Mouse (Mus musculus) hindbrain, embryonic 16.5 days (tissue): ENCODE measurements around the gene Palmd. TPM values are rescaled to one million over a fixed set of nuclear protein-coding genes. Genes with fewer than 3 reads are reported as not detected.

Experiments used
- ATAC-seq: fragments of 200-750 bp; cut with Nextera tagmentation; 2 replicates; pipeline ENCODE4 v1.8.0; 2017; ENCODE audit warnings: moderate TSS enrichment, moderate library complexity
- H3K27ac ChIP-seq: fragments of 300-500 bp; sonication (generic); 2 replicates; pipeline ENCODE4 v1.5.1; 2014; ENCODE audit warnings: low read depth, mild to moderate bottlenecking, control low read depth, low read length, moderate library complexity
- H3K27me3 ChIP-seq: fragments of 300-500 bp; sonication (generic); replicated peaks from 2 replicates; pipeline ENCODE4 v1.6.1; 2014; ENCODE audit warnings: low read length; ENCODE audit not compliant: control insufficient read depth, insufficient read depth
- H3K36me3 ChIP-seq: fragments of 300-500 bp; sonication (generic); 2 replicates; pipeline ENCODE4 v1.6.1; 2014; ENCODE audit warnings: mild to moderate bottlenecking, low read length, moderate library complexity, mixed read lengths; ENCODE audit not compliant: control insufficient read depth, insufficient read depth
- H3K4me1 ChIP-seq: fragments of 300-500 bp; sonication (generic); 2 replicates; pipeline ENCODE4 v1.6.1; 2014; ENCODE audit warnings: low read depth, low read length; ENCODE audit not compliant: control insufficient read depth, insufficient read depth
- H3K4me2 ChIP-seq: fragments of 300-500 bp; sonication (generic); 2 replicates; pipeline ENCODE4 v1.6.1; 2014; ENCODE audit warnings: mild to moderate bottlenecking, low read length, control low read depth, moderate library complexity
- H3K4me3 ChIP-seq: fragments of 300-500 bp; sonication (generic); 2 replicates; pipeline ENCODE4 v1.5.1; 2014; ENCODE audit warnings: mild to moderate bottlenecking, low read length, control low read depth, moderate library complexity
- H3K9ac ChIP-seq: fragments of 300-500 bp; sonication (generic); 2 replicates; pipeline ENCODE4 v1.6.1; 2014; ENCODE audit warnings: low read depth, mild to moderate bottlenecking, control low read depth, low read length, moderate library complexity
- H3K9me3 ChIP-seq: fragments of 300-500 bp; sonication (generic); 2 replicates; pipeline ENCODE4 v1.6.1; 2014; ENCODE audit warnings: mild to moderate bottlenecking, low read length, moderate library complexity; ENCODE audit not compliant: control insufficient read depth
- WGBS: fragments of 180-500 bp; shearing (Covaris S2); extraction: QIAGEN DNeasy Blood & Tissue Kit; methylation state at CpG from one replicate; pipeline ENCODE4 v1.1.7; 2014; 5-methylcytosine and 5-hydroxymethylcytosine counted together
- polyA plus RNA-seq: library from polyadenylated mRNA; unstranded; fragments of >200 nt; fragmentation: Nextera tagmentation; extraction: Ambion mirVana; gene quantifications from 2 replicates; pipeline ENCODE4 v1.2.1, GENCODE M21; 2015

Palmd gene
- polyA plus RNA-seq, 1 experiment from 2014 or later = 9.6 TPM

DNA sequence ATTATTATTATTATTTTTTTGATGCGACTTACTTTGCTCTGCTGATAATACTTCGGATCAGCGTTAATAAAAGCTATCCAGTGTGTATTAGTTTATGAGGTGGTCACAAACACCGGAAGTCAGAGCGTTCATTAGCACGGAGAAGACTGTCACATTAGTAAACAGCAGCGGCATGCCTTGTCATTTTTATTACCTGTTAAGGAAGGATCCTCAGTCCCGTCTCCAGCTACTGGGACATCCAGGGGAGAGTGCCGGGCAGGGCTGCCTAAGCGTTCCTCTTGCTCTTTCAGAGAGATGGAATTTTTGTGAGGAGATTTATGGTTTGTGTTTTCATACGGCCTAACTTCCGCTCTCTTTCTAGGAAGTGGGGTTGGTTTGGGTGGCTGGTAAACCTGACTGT is 45.7 kb downstream of the Palmd start:
- no peaks in the 10 kb centered on the region for H3K9me3 ChIP-seq
- H3K4me1 ChIP-seq = no peaks in the 10 kb centered on the region
- ATAC-seq = no peak
- H3K4me3 ChIP-seq = no peak overlapping the region
- no peak overlapping the region for H3K4me2 ChIP-seq
- no peaks in the 10 kb centered on the region for H3K36me3 ChIP-seq
- H3K27me3 ChIP-seq = no peaks in the 10 kb centered on the region
- no peak overlapping the region for H3K9ac ChIP-seq
- no peak overlapping the region for H3K27ac ChIP-seq
- 79% methylated on average over 12 of the region's 12 CpGs for WGBS

DNA sequence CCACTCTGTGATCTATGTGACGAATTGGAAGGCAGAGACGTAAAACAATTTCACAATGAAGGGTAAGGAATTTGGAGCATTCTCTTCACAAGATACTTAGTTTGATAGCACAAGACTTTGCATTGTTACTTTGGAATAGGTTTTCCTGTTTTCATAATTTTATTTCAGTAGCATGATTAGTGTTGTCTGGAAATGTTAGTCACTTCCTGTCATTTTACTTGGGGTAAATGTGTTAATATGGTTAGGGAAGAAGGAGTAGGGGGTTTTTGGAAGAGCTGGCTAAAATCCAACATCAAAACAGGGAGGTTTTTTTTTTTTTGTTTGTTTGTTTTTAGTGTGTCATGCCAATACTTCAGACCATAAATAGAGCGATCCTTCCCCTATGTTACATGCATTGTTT is 47.3 kb downstream of the Palmd start:
- 86% methylated on average over 3 of the region's 3 CpGs for WGBS

DNA sequence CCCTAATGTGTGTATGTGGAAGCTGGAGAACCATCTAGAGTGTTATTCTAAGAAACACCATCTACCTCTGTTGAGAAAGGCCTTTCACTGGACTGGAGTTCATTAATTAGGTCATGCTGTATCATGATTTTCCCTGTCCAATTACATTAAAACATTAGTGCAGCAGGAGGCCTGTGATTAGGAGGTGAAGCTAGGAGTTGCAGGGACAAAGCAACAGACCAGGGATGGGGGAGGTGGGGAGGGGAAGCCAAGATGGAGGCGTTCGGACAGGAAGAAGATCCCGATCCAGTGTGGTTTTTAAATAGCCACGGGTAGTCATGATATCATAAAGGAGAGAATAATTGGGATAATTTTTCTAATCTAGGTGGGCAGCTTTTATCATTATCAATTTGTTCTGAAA is 51.8 kb downstream of the Palmd start:
- Histone ChIP-seq H3K27me3 (no peaks in the 10 kb centered on the region), H3K9ac (no peak overlapping the region), H3K4me1 (no peaks in the 10 kb centered on the region), H3K27ac (no peak overlapping the region), H3K4me3 (no peak overlapping the region), H3K36me3 (no peaks in the 10 kb centered on the region), H3K4me2 (no peak overlapping the region), H3K9me3 (no peaks in the 10 kb centered on the region)
- ATAC-seq = no peak
- 85% methylated on average over 4 of the region's 4 CpGs for WGBS

More for the DNA sequence above, 47.3 kb downstream of the Palmd start:
- ATAC-seq = no peak
- no peak overlapping the region for H3K4me3 ChIP-seq
- no peak overlapping the region for H3K9ac ChIP-seq
- H3K27me3 ChIP-seq = no peaks in the 10 kb centered on the region
- H3K27ac ChIP-seq = no peak overlapping the region
- no peaks in the 10 kb centered on the region for H3K9me3 ChIP-seq
- no peak overlapping the region for H3K4me2 ChIP-seq
- H3K36me3 ChIP-seq = no peaks in the 10 kb centered on the region
- no peaks in the 10 kb centered on the region for H3K4me1 ChIP-seq

DNA sequence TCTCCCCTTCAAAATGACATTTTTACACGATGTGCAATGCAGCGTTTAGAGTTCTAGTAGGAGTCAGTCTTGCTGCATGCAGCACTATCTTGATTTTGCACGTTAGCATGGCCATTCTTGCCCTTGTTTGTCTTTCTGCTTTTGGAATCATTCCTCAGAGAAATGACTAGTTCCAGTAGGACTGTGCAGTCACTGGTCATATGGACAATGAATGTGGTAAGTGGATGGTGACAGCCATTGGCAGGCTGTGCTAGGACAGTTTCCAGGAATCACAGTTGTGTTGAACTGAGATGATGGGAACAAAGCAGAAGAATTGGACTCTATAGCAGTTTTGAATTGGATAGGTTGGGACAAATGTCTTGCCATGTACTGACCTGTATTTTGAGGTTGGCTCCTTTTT is 53.9 kb downstream of the Palmd start:
- H3K9ac ChIP-seq = no peak overlapping the region
- no peaks in the 10 kb centered on the region for H3K9me3 ChIP-seq
- no peaks in the 10 kb centered on the region for H3K36me3 ChIP-seq
- H3K4me2 ChIP-seq = no peak overlapping the region
- WGBS = 89% methylated on average over 3 of the region's 3 CpGs
- H3K4me3 ChIP-seq = no peak overlapping the region
- ATAC-seq = no peak
- H3K27ac ChIP-seq = no peak overlapping the region
- no peaks in the 10 kb centered on the region for H3K4me1 ChIP-seq
- H3K27me3 ChIP-seq = no peaks in the 10 kb centered on the region

DNA sequence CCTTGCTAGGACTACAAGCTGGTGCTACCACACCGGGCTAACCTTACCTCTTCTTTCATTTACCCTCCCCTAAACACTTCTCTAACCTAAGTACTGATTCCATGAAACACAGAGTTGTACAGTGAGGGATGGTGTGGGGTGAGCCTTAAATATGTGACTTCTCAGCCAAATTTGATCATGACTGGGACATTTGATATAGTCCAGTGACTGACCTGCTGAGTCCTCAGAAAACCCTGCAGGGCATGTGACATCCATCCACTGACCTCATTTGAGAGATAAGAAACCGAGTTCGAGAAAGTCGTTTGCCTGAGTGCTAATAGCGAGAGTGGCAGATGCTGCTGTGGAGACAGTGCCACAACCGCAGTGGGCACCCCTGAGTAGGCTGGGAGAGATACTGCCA is 54.4 kb downstream of the Palmd start:
- no peak overlapping the region for H3K9ac ChIP-seq
- H3K4me1 ChIP-seq = no peaks in the 10 kb centered on the region
- H3K4me2 ChIP-seq = no peak overlapping the region
- no peaks in the 10 kb centered on the region for H3K9me3 ChIP-seq
- no peaks in the 10 kb centered on the region for H3K27me3 ChIP-seq
- ATAC-seq = no peak
- H3K4me3 ChIP-seq = no peak overlapping the region
- no peaks in the 10 kb centered on the region for H3K36me3 ChIP-seq
- H3K27ac ChIP-seq = no peak overlapping the region
- 91% methylated on average over 6 of the region's 6 CpGs for WGBS

DNA sequence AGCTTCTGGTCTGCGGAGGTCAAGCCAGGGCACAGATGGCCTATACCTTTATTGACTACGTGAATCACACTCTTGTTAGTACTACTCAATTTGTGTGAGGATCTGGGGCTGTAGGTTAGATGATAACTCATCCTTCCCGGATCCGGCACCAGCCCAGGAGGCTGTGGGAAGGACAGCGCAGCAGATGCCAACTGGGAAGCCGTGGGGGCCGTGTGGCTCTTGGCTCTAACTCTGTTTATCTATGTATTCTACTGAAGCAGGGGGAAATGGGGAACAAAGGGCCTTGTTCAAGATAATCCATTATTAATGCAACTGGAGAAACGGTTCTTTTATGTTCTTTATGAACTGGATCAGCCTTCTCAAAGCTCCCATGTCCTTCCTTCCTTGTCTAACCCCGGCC is 62.2 kb downstream of the Palmd start:
- no peaks in the 10 kb centered on the region for H3K9me3 ChIP-seq
- no peaks in the 10 kb centered on the region for H3K36me3 ChIP-seq
- H3K4me3 ChIP-seq = no peak overlapping the region
- no peak; the same call in 1 of the 2 replicates for ATAC-seq
- H3K27ac ChIP-seq = no peak overlapping the region
- H3K4me2 ChIP-seq = no peak overlapping the region
- H3K27me3 ChIP-seq = no peaks in the 10 kb centered on the region
- WGBS = 49% methylated on average over 9 of the region's 9 CpGs
- no peaks in the 10 kb centered on the region for H3K4me1 ChIP-seq
- no peak overlapping the region for H3K9ac ChIP-seq

DNA sequence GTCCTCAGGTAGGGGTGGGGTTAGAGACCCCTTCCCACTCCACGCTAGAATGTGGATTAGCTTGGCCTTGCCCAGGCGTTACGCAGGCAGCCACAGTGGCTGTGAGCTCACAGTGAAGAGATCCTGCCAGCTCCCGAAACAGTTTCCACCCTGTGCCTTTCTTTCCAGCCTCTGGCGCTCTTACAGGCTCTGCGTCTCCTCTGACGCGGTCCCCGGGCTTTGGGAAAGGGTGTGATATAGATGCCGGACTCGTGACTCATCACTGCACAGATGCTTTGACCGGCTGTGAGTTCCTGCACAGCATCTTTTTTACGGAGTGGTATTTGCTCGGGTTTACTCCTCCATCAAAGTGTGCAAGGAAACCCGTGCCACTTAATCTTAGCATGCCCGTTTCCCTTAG is 62.9 kb downstream of the Palmd start:
- peak; percentile 38; the same call in 1 of the 2 replicates for ATAC-seq
- Histone ChIP-seq H3K9ac (no peak overlapping the region; the same call in 1 of the 2 replicates), H3K27ac (no peak overlapping the region), H3K9me3 (no peaks in the 10 kb centered on the region), H3K4me3 (no peak overlapping the region), H3K4me2 (no peak overlapping the region), H3K36me3 (no peaks in the 10 kb centered on the region), H3K4me1 (no peaks in the 10 kb centered on the region), H3K27me3 (no peaks in the 10 kb centered on the region)
- WGBS = 87% methylated on average over 16 of the region's 16 CpGs

DNA sequence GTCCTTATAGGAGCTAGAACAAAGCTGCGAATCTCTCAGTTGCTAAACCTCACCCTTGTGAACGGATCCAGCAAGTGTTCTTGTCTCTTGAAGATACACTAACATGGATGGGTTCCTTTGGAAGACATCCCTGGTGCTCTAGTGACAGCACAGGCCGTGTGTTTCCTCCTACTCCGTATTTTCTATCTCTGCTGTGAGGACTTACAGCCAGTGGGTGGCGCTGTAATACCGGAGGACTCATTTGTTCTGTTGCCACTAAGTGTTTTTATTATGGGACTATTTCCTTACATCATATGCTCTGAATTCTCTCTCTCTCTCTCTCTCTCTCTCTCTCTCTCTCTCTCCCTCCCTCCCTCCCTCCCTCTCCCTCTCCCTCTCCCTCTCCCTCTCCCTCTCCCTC is 64.6 kb downstream of the Palmd start:
- WGBS = 20% methylated on average over 6 of the region's 6 CpGs
- peak; percentile 86 for ATAC-seq
- no peak overlapping the region for H3K4me2 ChIP-seq
- no peak overlapping the region for H3K27ac ChIP-seq
- H3K36me3 ChIP-seq = no peaks in the 10 kb centered on the region
- H3K9me3 ChIP-seq = no peaks in the 10 kb centered on the region
- no peak overlapping the region for H3K9ac ChIP-seq
- H3K4me3 ChIP-seq = no peak overlapping the region
- no peaks in the 10 kb centered on the region for H3K27me3 ChIP-seq
- no peaks in the 10 kb centered on the region for H3K4me1 ChIP-seq

DNA sequence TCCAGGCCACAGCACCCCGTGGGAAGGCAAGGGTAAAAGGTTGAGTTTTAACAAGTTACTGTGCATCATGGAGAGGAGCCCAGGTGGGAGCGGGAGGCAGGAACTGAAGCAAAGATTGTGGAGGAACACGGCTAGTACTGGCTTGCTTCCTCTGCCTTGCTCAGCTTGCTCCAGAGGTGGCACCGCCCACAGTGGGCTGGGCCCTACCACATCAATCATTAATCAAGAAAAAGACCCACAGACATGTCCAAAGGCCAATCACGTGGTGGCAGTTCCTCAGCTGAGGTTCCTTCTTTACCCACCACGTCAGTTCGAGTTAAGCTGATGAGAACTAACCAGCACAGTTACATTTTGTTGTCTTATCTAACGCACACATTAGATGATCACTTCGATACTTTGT is 75.9 kb downstream of the Palmd start:
- ATAC-seq = no peak
- Histone ChIP-seq H3K27me3 (no peaks in the 10 kb centered on the region), H3K27ac (no peak overlapping the region), H3K4me1 (no peaks in the 10 kb centered on the region), H3K4me3 (no peak overlapping the region), H3K9ac (no peak overlapping the region), H3K36me3 (no peaks in the 10 kb centered on the region), H3K4me2 (no peak overlapping the region), H3K9me3 (no peaks in the 10 kb centered on the region)
- WGBS = 78% methylated on average over 9 of the region's 9 CpGs

DNA sequence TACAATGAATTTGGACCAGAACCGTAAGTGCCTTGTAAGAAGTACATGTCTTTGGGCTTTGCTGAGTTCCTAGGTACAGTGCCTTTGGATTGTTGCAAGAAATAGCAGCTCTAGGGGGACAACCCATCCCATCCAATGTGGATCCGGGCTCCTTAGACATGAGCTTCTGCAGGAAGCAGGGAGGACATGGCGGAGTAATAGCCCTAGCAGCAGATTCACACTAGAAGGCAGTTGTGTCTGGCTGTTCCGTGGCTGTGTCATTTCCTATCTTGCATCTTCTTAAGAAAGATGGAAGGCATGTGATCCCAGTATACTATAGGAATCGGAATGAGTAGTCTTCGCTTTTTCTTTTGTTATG is 76.6 kb downstream of the Palmd start:
- H3K27ac ChIP-seq = no peak overlapping the region
- H3K4me3 ChIP-seq = no peak overlapping the region
- 77% methylated on average over 6 of the region's 6 CpGs for WGBS
- no peaks in the 10 kb centered on the region for H3K4me1 ChIP-seq
- no peak overlapping the region for H3K4me2 ChIP-seq
- no peaks in the 10 kb centered on the region for H3K27me3 ChIP-seq
- no peaks in the 10 kb centered on the region for H3K36me3 ChIP-seq
- 0 out of 2 replicates have a peak, but pooled peaks have one; percentile 4 for ATAC-seq
- H3K9me3 ChIP-seq = no peaks in the 10 kb centered on the region
- no peak overlapping the region for H3K9ac ChIP-seq
